Mouse (Mus musculus): Measurements from ENCODE around the gene Nat8. TPM values are rescaled to one million over a fixed set of nuclear protein-coding genes. Genes with fewer than 3 reads are reported as not detected.
"Not testable (repeated sequence)": the region's sequence is repeated elsewhere in the genome, so short reads cannot be mapped to it uniquely, and the experiment has no call there.

The Nat8 gene
- total RNA-seq (2021), result under 1 TPM; 0.36 to 0.52 TPM

DNA sequence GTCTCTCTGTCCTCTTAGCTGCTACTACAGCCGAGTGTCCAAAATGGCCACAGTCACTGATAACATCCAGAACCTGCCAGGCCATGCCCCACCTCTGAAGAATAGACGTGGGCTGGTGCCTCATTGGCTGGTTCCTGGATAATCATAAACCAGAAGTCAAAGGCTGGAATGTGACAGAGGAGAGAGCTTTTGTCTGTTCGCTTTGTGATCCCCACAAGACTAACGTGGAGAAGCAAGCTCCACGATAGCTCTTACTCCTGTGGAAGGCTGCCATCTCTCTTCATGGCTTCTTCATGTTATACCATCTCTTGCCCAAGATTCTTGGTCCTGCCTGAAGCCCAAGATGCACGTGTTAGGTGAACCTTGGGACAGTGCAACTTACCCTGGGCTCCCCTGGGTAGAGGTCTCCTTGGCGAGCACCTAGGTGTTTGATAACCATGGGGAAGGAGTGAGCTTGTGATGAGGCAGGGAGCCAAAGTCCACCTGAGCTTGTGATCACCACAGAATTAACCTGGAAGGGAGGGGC lies at the start of gene Nat8:
Nat8 (minus strand) TSS at position 287 of the 526 bp plus-strand sequence.
- intact Hi-C loops (cut with DNase I), result loop anchor here (10.0 kb wide), 1 partner anchor 63 kb away; no protein-coding TSS in a partner anchor

GRCm38 (mm10) chr6:85869006-85869405 lies 37.1 kb upstream of the Nat8 start, which contains the start of gene Nat8f2:
TSS of gene Nat8f2 (minus strand) at chr6:85869158.
- intact Hi-C loops (cut with DNase I); DNase-seq: not testable (repeated sequence)

More for the DNA sequence above, at the start of gene Nat8:
- no peak for DNase-seq

DNA sequence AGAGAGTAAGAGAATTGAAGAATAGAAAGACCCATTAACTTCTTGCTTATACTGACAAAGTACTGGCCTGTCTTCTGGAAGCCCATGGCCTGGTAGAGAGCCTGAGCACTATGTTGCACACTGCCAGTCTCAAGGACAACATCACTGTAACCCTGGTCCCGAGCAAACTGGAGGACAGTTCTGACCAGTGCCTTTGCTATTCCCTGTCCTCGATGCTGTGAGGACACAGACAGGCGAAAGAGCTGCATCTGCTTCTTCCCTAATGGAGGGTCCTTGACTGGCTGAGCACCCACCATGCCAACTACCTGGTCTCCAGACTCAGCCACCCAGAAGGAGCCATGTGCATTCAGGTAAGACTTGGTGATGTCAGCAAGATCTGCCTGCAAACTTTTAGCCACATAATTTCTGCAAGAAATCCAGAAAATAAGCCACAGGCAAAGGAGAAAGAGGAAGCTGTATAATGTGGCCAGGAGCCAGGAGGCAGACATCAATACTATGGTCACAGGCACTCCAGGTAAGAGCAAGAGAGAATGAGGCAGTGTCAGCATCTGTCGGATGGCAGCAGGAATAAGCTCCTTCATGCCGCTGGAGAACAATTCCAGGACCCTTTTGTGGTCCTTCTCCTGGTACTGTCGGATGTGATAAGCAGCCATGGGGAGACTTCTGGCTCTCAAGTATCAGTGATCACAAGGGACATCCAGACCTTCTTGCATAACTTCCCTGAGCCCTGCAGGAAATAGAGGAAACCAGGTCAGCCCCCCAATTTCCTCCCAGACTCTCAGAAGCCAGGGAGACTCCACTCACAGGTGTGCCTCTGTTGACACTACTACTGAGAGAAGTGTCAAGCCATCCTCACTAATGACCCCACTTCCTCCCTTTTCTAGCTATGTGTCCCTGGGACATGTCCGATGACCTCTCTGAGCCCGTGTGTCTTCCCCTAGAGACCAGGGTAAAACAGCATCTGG lies 36.1 kb upstream of the Nat8 start:
- no peak for DNase-seq
- intact Hi-C loops (cut with DNase I), result no loop called here

DNA sequence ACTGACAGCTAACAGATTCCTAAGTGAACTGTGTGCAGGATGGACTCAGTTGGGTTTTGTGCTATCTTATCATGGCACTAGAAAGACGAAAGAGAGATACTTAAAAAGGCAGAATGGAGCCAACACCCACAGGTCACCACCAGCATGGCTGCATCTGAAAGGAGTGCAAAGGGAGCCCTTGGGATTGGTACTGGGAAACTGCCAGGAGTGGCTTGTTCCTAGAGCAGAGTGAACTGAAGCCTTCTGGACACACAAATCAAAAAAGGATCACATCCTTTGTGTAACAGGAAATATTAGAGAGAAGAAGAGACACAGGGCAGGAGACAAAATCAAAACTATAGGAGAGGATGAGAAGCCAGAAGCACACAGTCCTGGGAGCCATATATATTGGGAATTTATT lies 35.1 kb upstream of the Nat8 start:
- DNase-seq; intact Hi-C loops (cut with DNase I): not testable (repeated sequence)

- DNase-seq; intact Hi-C loops (cut with DNase I): not testable (repeated sequence)
Observed at GRCm38 (mm10) chr6:85866166-85866565, 34.3 kb upstream of the Nat8 start.

DNA sequence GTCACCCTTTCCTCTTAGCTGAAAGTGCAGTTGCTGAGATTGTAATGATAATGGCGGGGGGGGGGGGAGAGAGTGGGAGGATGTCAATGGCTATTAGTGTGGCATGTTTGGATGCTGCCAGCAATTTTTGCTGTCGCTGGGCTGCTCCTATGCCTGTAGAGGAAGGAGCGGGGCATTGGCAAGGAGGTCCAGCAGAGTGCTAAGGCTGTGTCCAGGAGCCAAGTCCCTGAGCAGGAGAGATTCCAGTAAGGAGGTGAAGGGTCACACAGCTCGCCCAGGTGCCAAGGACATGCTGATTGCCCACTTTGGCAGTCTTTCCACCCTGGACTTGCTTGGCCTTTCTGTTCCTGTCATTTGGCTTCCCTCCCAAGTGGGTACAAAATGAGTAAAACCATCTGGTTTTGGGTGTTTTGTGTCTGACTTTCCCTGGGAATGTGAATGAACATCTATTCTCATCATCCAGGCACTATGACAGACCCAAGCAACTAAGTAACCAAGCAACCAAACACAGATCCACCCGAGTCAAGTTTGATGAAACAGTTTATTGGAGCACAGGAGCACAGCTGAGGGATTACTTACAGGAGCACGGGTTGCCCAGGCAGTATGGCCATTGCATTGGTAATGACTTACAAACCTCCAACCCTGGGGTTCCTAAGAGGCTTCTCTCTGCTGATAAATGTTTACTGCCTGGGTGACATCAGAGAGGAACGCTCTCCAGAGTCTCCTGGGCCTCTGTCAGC lies 33.2 kb upstream of the Nat8 start:
- peak; percentile 37 for DNase-seq
- intact Hi-C loops (cut with DNase I), result not testable (repeated sequence)

DNA sequence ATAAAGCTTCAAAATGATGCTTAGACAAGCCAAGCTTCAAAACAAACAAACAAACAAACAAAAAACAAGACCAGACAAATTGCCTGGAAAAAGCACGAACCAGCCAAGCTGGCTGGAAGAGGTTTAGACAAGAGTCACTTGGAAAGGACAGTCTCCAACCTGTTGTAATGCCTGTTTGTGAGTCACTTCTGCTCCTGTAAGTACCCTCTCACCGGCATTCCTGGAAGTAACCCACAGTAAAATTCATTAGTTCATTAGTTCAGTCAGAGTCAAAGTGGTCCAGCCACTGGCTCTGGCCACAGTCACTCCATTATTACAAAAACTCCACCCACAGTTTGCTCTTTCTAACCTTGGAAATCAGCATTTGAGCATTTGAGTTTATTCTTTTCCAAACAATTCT lies 32.0 kb upstream of the Nat8 start:
- intact Hi-C loops (cut with DNase I), result no loop called here

GRCm38 (mm10) chr6:85863136-85863535 lies 31.3 kb upstream of the Nat8 start:
- intact Hi-C loops (cut with DNase I), result no loop called here
- DNase-seq, result no peak

More for the DNA sequence above, 32.0 kb upstream of the Nat8 start:
- DNase-seq, result no peak

DNA sequence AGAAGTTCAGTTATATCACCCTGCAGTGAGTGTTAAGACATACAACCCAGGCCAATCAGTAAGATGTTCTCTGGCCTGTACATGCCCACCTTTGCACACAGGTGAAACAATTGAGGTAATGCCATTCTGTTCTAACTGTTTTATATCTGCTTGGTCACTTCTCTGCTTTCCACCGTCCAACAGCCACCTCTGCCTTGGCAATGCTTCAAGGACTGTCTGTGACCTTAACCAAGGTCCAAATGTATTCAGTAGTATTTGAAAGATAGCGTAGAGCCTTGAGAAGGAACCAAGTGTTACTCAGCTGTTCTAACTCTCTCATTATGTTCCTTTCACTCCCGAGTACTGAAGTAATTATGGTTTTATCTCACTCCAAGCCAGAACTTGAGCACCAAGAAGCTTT lies 30.7 kb upstream of the Nat8 start:
- no peak for DNase-seq
- intact Hi-C loops (cut with DNase I), result no loop called here

- intact Hi-C loops (cut with DNase I), result no loop called here
- DNase-seq, result no peak
Observed at GRCm38 (mm10) chr6:85861247-85861646, 29.4 kb upstream of the Nat8 start.

- intact Hi-C loops (cut with DNase I), result no loop called here
- DNase-seq, result peak; percentile 50
Observed at GRCm38 (mm10) chr6:85856194-85856678, 24.4 kb upstream of the Nat8 start.

GRCm38 (mm10) chr6:85853481-85853880 lies 21.6 kb upstream of the Nat8 start:
- no peak for DNase-seq
- intact Hi-C loops (cut with DNase I), result no loop called here

GRCm38 (mm10) chr6:85851062-85851773 lies 19.3 kb upstream of the Nat8 start:
- intact Hi-C loops (cut with DNase I), result no loop called here
- DNase-seq, result no peak

- intact Hi-C loops (cut with DNase I), result no loop called here
- no peak for DNase-seq
Observed at GRCm38 (mm10) chr6:85849240-85849639, 17.4 kb upstream of the Nat8 start.

- intact Hi-C loops (cut with DNase I), result no loop called here
- no peak for DNase-seq
Observed at GRCm38 (mm10) chr6:85848140-85848539, 16.3 kb upstream of the Nat8 start.

- no peak for DNase-seq
- intact Hi-C loops (cut with DNase I), result no loop called here
Observed at GRCm38 (mm10) chr6:85846921-85847320, 15.0 kb upstream of the Nat8 start.

DNA sequence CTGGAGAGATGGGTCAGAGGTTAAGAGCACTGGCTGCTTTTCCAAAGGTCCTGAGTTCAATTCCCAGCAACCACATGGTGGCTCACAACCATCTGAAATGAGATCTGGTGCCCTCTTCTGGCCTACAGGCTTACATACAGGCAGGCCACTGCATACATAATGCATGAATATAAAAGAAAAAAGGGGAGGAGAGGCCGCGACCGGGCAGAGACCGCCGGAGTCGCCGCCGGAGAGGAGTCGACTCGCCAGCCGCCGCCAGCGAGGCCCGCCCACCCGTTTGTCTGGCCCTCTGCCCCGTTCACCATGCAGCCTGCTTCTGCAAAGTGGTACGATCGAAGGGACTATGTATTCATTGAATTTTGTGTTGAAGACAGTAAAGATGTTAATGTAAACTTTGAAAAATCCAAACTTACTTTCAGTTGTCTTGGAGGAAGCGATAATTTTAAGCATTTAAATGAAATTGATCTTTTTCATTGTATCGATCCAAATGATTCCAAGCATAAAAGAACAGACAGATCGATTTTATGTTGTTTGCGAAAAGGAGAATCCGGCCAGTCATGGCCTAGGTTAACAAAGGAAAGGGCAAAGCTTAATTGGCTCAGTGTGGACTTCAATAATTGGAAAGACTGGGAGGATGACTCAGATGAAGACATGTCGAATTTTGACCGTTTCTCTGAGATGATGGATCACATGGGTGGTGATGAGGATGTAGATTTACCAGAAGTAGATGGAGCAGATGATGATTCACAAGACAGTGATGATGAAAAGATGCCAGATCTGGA lies 12.0 kb upstream of the Nat8 start:
- DNase-seq; intact Hi-C loops (cut with DNase I): not testable (repeated sequence)

- intact Hi-C loops (cut with DNase I), result loop anchor here (10.0 kb wide), 1 partner anchor 55 kb away; no protein-coding TSS in a partner anchor
- no peak for DNase-seq
Observed at GRCm38 (mm10) chr6:85839982-85840381, 8.1 kb upstream of the Nat8 start.

DNA sequence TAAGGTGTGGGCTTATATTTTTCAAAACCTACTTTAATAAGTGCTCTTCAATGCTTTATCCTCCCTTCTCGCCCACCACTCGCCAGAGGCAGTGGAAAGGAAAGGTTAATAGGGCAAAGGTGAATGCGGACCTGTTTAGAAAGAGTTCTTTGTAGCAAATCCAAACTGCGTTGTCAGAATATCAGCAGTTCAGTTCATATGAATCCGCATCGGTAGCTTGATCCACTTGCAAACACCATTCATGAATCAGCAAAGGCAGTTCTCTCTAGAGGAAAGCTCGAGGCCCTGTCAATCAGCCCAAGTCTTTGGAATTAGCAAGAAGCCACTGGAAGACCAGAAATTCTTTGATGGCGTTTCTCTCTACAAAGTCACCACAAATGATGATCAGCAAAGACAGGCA lies 6.8 kb upstream of the Nat8 start:
- intact Hi-C loops (cut with DNase I), result loop anchor here (10.0 kb wide), 1 partner anchor 56 kb away; no protein-coding TSS in a partner anchor
- DNase-seq, result no peak

Measured in left cerebral cortex, postnatal 4 days (tissue).